9 mouse cellular contexts compared by ENCODE assay signal in the genomic region with DNA sequence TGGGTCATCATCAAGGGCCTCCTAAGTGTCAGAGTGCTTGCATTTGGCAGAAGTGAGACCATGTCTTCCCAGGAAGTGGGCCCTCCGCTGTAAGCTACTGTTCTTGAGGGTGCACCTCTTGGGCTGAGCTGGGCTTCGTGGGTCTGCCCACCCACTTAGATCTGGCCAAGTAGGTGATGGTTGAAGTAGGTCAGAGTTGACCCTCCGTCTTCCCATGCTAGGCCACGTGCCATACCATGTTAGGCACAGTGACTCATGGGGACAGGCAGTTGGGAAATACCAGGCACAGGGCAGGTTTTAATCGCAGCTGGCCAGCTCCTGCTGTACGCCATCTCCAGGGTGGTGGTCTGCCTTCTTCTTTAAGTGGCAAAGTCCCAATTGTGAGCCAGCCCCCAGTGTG. TPM values are rescaled to one million over a fixed set of nuclear protein-coding genes. Genes with fewer than 3 reads are reported as not detected.
DNase-seq lines count a peak whose midpoint lies in the region; ATAC-seq lines count a peak whose summit lies in the region.
"Had no signal": no experiment of that assay in that cellular context is flagged by ENCODE, and none has a peak within 500 bp of the region (broad histone marks: within the 10 kb centered on the region; RNA-seq: fewer than 3 reads in every experiment).

No protein-coding gene starts in this region.

- peak overlapping the region; percentile 98 for H3K4me2 ChIP-seq in embryonic facial prominence, embryonic 13.5 days
- H3K4me2 ChIP-seq in midbrain, embryonic 16.5 days (ENCODE audit: low read length) = peak overlapping the region; percentile 74; the same call in 1 of the 2 replicates

- no peak for ATAC-seq in embryonic facial prominence, embryonic 13.5 days (ENCODE audit: insufficient number of reproducible peaks, insufficient read depth, low FRiP score, low TSS enrichment, low read depth)
- no peak for ATAC-seq in midbrain, embryonic 16.5 days

- 0 out of 2 replicates have a peak overlapping the region, but pooled peaks have one; percentile 66 for H3K4me3 ChIP-seq in embryonic facial prominence, embryonic 13.5 days
- no peak overlapping the region; the same call in 1 of the 2 replicates for H3K4me3 ChIP-seq in embryonic facial prominence, embryonic 10.5 days
- H3K4me3 ChIP-seq in midbrain, embryonic 16.5 days (ENCODE audit: low read depth, low read length) = no peak overlapping the region

- H3K27ac ChIP-seq in embryonic facial prominence, embryonic 13.5 days = no peak overlapping the region
- H3K27ac ChIP-seq in embryonic facial prominence, embryonic 10.5 days (replicated peaks) = no peak overlapping the region
- no peak overlapping the region for H3K27ac ChIP-seq in midbrain, embryonic 16.5 days (ENCODE audit: low read length)

- H3K36me3 ChIP-seq in embryonic facial prominence, embryonic 13.5 days = peaks cover 10% of the 10 kb centered on the region
- peaks cover 26% of the 10 kb centered on the region for H3K36me3 ChIP-seq in embryonic facial prominence, embryonic 10.5 days (replicated peaks)
- peaks cover 8% of the 10 kb centered on the region for H3K36me3 ChIP-seq in midbrain, embryonic 16.5 days (ENCODE audit: control insufficient read depth, insufficient read depth, low read length)

- DNase-seq in embryonic facial prominence, embryonic 10.5 days (ENCODE audit: low spot score) = no peak
- DNase-seq in lung, adult 18-20 months = peak; percentile 75 to 82
- DNase-seq in lung, postnatal 10 days = no peak
- peak; percentile 43 for DNase-seq in gastrocnemius, postnatal 14 days
- DNase-seq in right cerebral cortex, adult 2 months (ENCODE audit: low spot score in 2 of 2) = no peak
- no peak for DNase-seq in B cell, adult 2 months

- no peak overlapping the region for H3K9ac ChIP-seq in embryonic facial prominence, embryonic 13.5 days
- no peak overlapping the region for H3K9ac ChIP-seq in midbrain, embryonic 16.5 days (ENCODE audit: low read depth, low read length)

- H3K4me1 ChIP-seq in embryonic facial prominence, embryonic 13.5 days = peaks cover 23% of the 10 kb centered on the region
- peaks cover 29% of the 10 kb centered on the region for H3K4me1 ChIP-seq in embryonic facial prominence, embryonic 10.5 days
- H3K4me1 ChIP-seq in midbrain, embryonic 16.5 days (ENCODE audit: control insufficient read depth, insufficient read depth, low read length) = peaks cover 13% of the 10 kb centered on the region

- peaks cover 48% of the 10 kb centered on the region for H3K27me3 ChIP-seq in embryonic facial prominence, embryonic 13.5 days
- peaks cover 56% of the 10 kb centered on the region for H3K27me3 ChIP-seq in embryonic facial prominence, embryonic 10.5 days (replicated peaks; ENCODE audit: low read depth, poor library complexity, severe bottlenecking)
- H3K27me3 ChIP-seq in midbrain, embryonic 16.5 days (ENCODE audit: control insufficient read depth, insufficient read depth, low read depth, low read length) = peaks cover 19% of the 10 kb centered on the region
- H3K27me3 ChIP-seq: CH12.LX had no signal

- intact Hi-C loops in gastrocnemius, postnatal 14 days (cut with DNase I; ENCODE audit: low total_unique reads) = no loop called here

- H3K9me3 ChIP-seq in embryonic facial prominence, embryonic 13.5 days = no peaks in the 10 kb centered on the region
- H3K9me3 ChIP-seq in embryonic facial prominence, embryonic 10.5 days = no peaks in the 10 kb centered on the region
- H3K9me3 ChIP-seq in midbrain, embryonic 16.5 days (replicated peaks; ENCODE audit: control insufficient read depth, low read length, poor library complexity, severe bottlenecking) = no peaks in the 10 kb centered on the region

- 85% methylated on average over 6 of the region's 6 CpGs for WGBS in embryonic facial prominence, embryonic 13.5 days
- WGBS in embryonic facial prominence, embryonic 10.5 days = 92% methylated on average over 6 of the region's 6 CpGs
- WGBS in midbrain, embryonic 16.5 days = 90% methylated on average over 6 of the region's 6 CpGs

RNA-seq across cellular contexts. Expression of a gene that starts 1.7 kb away (rescaled TPM):
- 13.4 and 13.5 TPM in 2 replicates for polyA plus RNA-seq in embryonic facial prominence, embryonic 13.5 days (2015; fragmentation: Nextera tagmentation; extraction: Ambion mirVana)
- polyA plus RNA-seq in embryonic facial prominence, embryonic 10.5 days (2016; fragmentation: Nextera tagmentation; extraction: Ambion mirVana) = 13.2 and 14.3 TPM in 2 replicates
- 100 to 1,000 TPM; 188 to 332 TPM for total RNA-seq in gastrocnemius, postnatal 14 days (2021)
- 16.9 and 17.7 TPM in 2 replicates for polyA plus RNA-seq in midbrain, embryonic 16.5 days (2015; fragmentation: Nextera tagmentation; extraction: Ambion mirVana)

RNA-seq across cellular contexts. Expression of a gene that starts 4.2 kb away (rescaled TPM):
- 11.5 and 12.7 TPM in 2 replicates for polyA plus RNA-seq in embryonic facial prominence, embryonic 13.5 days (2015; fragmentation: Nextera tagmentation; extraction: Ambion mirVana)
- 6.6 and 8.3 TPM in 2 replicates for polyA plus RNA-seq in embryonic facial prominence, embryonic 10.5 days (2016; fragmentation: Nextera tagmentation; extraction: Ambion mirVana)
- total RNA-seq in gastrocnemius, postnatal 14 days (2021) = 10 to 100 TPM in 1 of 2 experiments, 1 to 10 TPM in 1; 6.5 to 14.3 TPM
- polyA plus RNA-seq in midbrain, embryonic 16.5 days (2015; fragmentation: Nextera tagmentation; extraction: Ambion mirVana) = 6.6 and 7.1 TPM in 2 replicates
- total RNA-seq: CH12.LX had no signal

RNA-seq across cellular contexts. Expression of a gene that starts 9.6 kb away (rescaled TPM):
- 1,344 and 1,500 TPM in 2 replicates for polyA plus RNA-seq in embryonic facial prominence, embryonic 13.5 days (2015; fragmentation: Nextera tagmentation; extraction: Ambion mirVana)
- 1,198 and 1,200 TPM in 2 replicates for polyA plus RNA-seq in embryonic facial prominence, embryonic 10.5 days (2016; fragmentation: Nextera tagmentation; extraction: Ambion mirVana)
- 100 to 1,000 TPM; 730 to 819 TPM for total RNA-seq in gastrocnemius, postnatal 14 days (2021)
- polyA plus RNA-seq in midbrain, embryonic 16.5 days (2015; fragmentation: Nextera tagmentation; extraction: Ambion mirVana) = 607 and 649 TPM in 2 replicates

RNA-seq across cellular contexts. Expression of a gene that starts 10.5 kb away (rescaled TPM):
- polyA plus RNA-seq in embryonic facial prominence, embryonic 13.5 days (2015; fragmentation: Nextera tagmentation; extraction: Ambion mirVana) = 16.5 and 16.6 TPM in 2 replicates
- polyA plus RNA-seq in embryonic facial prominence, embryonic 10.5 days (2016; fragmentation: Nextera tagmentation; extraction: Ambion mirVana) = 20.6 and 22.4 TPM in 2 replicates
- 10 to 100 TPM; 79.8 to 82.0 TPM for total RNA-seq in gastrocnemius, postnatal 14 days (2021)
- polyA plus RNA-seq in midbrain, embryonic 16.5 days (2015; fragmentation: Nextera tagmentation; extraction: Ambion mirVana) = 17.1 and 17.5 TPM in 2 replicates

RNA-seq across cellular contexts. Expression of a gene that starts 12.9 kb away (rescaled TPM):
- 11.4 and 12.0 TPM in 2 replicates for polyA plus RNA-seq in embryonic facial prominence, embryonic 13.5 days (2015; fragmentation: Nextera tagmentation; extraction: Ambion mirVana)
- 24.9 and 26.0 TPM in 2 replicates for polyA plus RNA-seq in embryonic facial prominence, embryonic 10.5 days (2016; fragmentation: Nextera tagmentation; extraction: Ambion mirVana)
- total RNA-seq in gastrocnemius, postnatal 14 days (2021) = under 1 TPM; 0.55 to 0.75 TPM
- 2.4 and 2.5 TPM in 2 replicates for polyA plus RNA-seq in midbrain, embryonic 16.5 days (2015; fragmentation: Nextera tagmentation; extraction: Ambion mirVana)

Comparison
In these comparisons a context has a peak if more than half of its experiments do, and no peak if none do; other contexts are left out.
1. DNase-seq: peak in lung, adult 18-20 months (2 of 2) and gastrocnemius, postnatal 14 days (single experiment); none in embryonic facial prominence, embryonic 10.5 days (single experiment), lung, postnatal 10 days (single experiment), right cerebral cortex, adult 2 months (0 of 2) and B cell, adult 2 months (0 of 2).